Mouse (Mus musculus) c-Kit-negative CD71-positive TER-119-positive erythroid progenitor cells, embryonic 14.5 days (primary cell): ENCODE measurements around the gene Rassf4.

Experiments
- DNase-seq: peaks from one replicate; pipeline ENCODE4 v3.0.0-alpha.2; 2013; ENCODE audit warnings: low read depth, low spot score

The Rassf4 gene

DNA sequence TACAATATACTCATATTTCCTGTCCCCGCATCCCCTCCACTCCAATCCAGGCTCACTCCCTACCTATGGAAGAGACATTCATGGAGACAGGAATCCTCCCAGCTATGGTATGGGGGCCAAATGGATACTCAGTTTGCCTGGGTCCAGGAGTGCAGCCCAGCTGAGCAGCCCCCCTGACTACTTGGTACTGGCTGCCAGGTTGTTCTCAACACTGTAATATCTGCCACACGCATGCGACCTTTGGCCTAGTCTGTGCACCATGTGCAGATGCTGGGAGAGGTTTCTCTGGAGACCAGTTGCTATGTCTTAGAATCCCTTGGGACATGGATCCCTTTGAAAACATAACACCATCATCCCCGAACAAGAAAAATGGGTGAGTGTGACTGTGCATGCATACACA, 2.0 kb downstream of the Rassf4 start:
- no peak for DNase-seq

DNA sequence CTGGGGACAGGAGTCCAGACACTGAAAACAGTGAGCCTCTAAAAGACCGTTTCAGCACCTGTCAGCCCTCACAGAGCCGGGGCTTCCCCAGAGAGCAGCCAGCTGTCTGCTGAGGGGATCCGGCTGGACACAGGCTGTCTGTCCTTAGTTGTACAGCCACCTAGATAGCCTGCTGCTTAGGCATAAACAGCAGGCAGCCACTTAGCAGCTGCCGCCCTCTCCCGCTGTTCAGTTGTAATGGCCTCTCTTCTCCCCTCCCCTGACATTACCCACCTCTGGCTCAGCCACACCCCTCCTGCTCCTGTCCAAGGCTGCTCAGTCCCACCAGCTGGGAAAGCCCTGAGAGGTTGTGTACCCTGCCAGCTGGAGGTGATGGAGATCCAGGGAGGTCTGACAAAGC, 2.7 kb downstream of the Rassf4 start:
- DNase-seq: no peak

DNA sequence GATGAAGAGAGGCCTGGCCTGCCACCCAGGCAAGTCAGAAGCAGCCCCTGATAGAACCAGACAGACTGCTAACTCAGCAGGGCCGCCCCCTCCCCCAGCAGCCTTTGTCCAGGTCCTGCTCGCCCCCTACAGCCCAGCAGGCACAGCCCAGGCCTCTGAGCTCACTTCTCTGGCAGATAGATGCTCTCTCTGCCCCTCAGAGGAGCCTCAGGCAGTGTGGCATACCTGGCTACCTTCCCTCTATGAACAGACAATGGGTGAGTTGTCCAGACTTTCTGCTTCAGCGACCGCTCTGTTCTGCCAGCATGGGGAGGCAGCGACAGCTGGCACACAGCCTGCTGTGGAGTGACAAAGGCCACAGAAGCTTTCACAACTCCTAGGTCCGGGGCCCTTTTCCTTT, 3.6 kb downstream of the Rassf4 start:
- no peak for DNase-seq

DNA sequence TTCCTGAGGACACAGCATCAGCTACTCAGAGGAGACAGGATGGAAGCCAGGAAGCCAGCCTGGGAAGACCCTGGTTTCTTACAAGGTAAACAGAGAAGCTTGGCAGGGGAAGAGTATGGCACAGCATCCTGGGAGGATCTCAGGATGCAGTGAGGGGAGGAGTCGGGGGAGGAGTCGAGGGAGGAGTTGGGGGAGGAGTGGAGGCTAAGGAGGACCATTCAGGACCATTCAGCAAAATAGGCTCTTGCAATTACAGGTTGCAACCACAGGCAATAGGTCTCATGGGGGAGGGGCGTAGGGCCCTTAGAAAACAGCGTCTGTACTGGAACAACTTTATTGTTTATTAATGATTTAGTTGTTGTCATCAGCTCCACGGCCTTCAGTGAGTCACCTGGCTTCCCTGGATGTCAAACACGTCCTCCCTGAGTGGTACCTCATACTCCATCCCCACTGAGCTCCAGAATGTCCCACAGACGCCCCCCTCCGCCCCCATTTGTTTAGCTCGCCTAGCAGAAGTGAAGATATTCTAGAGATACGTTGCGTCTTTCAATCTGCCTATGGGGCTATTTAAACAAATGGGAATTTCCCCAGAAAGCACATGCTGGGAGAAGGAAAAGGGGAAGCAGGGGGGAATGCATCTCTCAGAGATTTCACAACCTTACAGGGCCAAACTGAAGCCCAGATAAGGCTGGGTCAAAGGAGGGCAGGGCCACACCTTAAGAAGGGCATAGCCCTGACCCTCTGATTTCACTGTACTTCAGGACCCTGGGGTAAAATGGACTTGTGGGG, 4.9 kb downstream of the Rassf4 start:
- DNase-seq: no peak

DNA sequence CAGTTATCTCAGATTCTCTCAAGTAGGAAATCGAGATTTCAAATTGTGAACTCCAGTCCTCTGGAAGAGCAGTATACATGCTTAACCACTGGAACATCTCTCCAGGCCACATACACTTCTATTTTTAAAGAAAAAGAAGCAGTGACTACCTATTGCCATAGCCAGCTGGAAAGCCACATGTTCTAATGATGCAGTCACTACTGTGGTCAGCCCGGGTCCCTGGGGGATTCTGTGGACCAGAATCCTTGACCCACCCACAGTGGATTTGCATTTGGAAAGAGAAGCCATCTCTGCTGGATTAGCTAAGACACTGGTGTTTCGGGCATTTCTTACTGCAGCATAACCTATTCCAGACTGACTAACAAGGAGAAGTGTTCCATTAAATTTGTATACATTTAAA, 6.4 kb downstream of the Rassf4 start:
- no peak for DNase-seq

DNA sequence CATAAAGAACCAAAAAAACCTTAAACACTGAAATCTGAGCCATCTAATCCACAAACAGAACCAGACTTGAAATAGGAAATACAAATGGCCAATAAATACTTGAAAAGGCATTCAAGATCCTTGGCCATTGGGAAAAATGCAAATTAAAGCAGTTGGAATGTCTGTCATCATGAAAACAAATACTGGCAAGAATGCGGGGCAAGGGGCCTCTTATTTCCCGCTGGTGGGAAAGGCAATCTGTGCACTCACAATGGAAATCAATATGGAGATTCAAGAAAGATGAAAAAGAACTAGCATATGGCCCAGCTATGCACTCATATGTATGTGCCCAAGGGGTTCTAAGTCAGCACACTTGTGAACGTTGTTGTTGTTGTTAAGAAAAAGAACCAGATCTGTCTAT, 6.9 kb downstream of the Rassf4 start:
- no peak for DNase-seq

DNA sequence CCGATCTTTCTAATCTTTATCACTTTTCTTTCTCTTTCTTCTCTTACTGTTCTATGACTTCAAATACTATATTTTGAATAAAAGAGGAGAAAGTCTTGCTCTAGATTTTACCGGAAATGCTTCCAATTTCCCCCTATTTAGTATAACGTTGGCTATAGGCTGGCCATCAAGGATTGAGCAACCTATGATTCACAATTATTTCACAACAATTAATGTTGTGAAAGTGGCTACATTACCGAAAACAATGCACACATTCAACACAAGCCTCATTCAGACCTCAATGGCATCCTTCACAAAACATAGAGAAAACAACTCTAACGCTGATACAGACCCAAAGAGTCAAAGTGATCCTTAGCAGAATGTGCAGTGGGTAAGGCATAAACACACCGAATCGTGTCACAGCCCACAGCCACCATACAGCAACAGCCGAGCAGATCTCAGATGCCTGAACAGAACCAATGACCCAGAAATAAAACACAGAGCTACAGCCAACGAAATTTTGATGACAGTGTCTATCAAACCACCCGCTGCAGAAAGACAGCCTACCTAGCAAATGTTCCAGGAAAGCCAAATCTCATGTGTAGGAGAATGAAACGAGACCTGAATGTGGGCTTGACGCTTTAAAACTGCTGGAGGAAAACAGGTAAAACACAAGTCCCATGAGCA, 7.5 kb downstream of the Rassf4 start:
- no peak for DNase-seq

DNA sequence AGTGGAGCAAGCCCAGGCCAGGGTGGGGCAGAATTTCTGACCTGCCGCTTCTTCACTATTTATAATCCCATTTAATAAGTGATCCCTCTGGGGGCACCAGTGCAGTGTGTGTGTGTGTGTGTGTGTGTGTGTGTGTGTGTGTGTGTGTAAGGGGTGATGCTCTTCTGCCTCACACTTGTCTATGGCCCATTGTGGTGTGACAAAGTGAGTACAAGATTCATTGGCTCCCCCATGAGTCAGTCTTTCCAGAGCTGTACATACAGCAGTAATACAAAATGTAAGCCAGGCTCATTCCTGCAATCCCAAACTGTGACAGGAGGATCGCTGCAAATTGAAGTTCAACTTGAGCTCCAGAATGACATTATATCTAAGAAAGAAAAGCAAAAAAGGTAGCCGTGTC, 8.9 kb downstream of the Rassf4 start:
- no peak for DNase-seq

DNA sequence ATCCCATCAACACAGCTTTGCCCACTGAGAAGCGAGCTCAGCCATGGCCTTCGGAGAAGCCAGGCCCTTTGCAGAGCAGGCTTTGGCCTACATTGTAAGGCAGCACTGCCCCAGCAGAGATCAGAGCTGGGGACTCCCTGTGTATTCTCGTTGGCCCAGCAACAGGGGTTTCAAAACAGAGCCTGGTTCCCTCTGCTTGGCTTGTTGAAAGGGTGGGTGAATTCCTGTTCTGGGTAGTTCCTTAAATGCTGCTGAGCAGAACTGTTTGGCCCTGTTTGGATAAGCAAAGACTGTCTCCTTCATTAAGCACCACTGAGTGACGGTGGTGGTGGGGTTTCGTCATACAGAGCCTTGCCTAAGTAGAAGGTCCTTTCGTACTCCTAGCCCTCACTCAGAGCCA, 9.7 kb downstream of the Rassf4 start:
- DNase-seq: no peak

DNA sequence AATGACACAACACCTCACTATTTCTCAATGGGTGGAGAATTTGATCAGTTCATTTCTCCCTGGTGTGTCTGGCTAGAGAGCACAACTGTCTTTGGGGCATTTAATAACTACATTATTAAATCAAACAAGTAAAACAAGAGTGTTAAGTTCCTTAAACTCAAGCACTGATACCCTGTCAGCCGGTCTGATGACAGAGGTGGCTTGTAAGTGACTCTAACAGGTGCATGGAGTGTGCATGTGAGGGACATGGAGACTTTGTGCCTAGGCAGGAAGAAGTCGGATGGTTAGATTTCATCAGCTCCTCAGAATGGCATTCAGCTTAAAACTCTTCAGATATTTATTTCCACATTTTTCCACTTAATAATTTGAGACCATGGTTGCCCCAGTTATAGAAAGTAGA, 10.4 kb downstream of the Rassf4 start:
- DNase-seq: no peak

DNA sequence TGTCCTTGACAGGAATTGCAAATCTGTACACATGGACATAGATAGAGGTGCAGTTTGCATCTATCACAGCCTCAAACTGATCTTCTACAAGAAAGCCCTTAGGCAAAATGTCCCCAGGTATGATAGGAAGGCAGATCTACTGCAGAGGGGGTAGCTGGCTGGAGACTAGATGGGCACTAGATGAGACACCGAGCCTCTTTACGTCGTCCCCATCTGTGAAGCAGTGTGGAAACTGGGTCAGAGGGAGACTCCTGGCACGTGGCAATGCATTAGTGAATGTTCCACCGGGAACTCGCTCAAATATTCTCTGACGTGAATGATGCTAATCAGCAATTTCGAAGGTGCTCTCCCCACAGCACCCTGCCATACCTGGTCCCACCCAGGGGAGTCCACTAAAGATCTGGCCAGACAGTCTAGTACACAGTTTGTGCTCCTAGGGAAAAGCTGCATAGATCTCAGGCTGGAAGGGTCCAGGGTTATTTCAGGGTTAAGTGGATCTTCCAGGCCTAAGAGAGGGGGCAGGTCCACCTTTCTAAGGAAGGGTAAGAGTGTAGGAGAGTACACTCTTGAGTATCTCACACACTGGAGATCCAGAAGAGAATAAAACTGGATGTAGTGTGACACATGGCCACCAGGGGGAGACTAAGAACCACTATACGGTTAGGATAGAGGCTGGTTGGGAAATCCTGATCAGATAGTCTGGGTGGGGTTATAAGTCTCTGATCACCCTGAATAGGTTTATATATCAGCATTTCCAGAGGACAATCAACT, 19.9 kb downstream of the Rassf4 start:
- DNase-seq: peak; percentile 11

DNA sequence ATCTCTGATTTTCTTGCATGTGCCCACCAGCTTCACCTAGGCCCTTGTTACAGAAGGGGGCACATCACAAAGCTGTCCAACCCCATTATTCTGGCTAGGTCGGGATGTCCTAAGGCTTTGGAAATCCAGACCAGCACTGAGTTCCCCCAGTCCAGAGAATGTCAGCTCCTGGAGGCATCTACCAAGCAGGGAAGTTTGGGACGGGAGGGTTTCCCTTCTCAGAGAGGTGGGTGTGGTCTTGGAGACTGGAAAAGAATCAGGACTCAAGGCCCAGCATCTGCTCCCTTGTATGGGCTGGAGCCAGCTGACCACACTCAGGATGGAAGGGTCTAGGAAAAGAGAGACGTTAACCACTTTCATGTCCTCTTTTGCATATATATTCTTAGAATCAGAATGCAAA, 20.6 kb downstream of the Rassf4 start:
- DNase-seq: no peak

DNA sequence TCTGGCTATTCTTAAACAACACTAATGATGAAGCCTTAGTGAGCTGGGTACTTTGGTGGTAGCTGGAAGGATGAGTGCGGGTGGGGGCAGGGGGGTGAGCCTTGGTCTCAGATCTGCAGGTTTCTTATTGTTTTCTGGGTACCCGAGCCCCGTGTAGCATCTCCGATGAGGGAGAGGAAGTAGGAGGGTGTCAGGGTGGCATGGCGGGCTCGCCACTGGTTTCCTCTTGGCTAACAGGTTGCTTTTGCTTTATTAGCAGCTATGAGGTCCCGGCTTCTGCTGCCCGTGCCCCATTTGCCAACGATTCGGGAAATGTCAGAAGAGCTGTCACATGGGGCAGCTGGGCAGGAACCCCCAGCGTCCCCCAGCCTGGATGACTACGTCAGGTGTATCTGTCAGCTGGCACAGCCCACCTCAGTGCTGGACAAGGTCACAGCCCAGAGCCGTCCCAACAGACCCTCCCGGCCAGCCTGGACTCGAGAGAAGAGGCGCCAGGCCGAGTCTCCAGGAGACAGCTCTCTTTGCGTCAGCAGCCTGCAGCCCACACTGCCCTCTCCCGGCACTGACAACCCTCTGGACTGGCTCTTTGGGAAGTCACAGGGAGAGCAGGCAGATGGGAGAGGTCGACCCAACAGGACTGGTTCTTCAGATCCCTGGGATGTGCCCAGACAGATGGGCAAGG, 22.2 kb downstream of the Rassf4 start:
- DNase-seq: no peak

DNA sequence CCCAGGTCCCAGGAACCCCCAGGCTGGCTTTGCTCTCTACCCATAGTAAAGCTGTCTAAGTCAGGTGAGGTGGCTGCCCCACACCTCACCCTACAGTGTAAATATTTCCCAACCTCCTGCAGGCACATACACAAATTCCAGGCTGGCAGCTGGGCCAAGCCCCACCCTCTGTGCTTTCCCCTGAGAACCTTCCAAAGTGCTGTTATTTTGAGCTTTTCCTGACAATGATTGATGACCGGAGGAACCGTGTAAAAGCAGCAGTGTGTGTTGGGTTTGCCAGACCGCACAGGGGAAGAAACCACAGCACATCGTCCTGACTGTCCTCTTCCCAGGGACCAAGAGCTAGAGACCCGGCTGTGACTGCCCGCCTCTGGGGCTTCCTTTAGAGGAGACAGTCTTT, 23.3 kb downstream of the Rassf4 start, which contains the start of gene Depp1:
Gene Depp1, plus strand, starts transcription at position 204 of the 400 bp plus-strand sequence.
- DNase-seq: no peak

DNA sequence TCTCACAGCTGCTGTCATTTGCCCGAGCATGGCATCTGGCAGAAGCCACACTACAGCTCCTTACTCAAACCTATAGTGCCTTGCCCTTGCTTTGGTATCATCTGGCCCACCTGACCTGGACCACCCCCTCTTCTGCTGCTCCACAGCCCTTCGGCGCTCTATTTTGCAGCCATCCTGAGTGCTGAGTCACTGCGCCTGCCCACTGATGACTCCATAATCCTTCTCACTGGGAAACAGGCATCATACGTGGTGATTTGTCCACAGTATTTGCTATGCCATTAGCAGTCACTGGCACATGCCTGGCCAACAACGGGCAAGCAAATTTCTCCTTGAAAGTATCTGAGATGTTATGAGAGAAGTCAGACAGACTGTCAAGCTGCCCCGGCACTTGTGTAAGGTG, 23.9 kb downstream of the Rassf4 start:
- no peak for DNase-seq

DNA sequence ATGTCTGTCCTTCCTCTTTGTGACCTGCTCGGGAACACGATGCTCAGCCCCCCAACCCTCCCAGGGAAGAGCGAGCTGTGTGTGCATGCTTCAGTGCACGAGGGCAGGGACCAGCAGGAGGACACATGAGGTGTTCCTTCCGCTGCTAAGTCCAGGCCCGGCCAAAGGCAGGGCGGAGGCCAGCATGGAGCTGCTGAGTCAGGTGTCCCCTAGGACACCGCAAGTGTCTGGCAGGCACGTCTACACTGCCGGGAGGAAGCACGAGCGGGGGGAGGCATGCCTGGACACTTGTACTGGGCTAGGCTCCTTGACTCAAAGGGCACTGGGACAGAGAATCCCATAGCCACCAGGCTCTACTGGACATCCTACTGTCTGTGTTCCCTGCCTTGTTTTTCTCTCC, 26.0 kb downstream of the Rassf4 start:
- no peak for DNase-seq

DNA sequence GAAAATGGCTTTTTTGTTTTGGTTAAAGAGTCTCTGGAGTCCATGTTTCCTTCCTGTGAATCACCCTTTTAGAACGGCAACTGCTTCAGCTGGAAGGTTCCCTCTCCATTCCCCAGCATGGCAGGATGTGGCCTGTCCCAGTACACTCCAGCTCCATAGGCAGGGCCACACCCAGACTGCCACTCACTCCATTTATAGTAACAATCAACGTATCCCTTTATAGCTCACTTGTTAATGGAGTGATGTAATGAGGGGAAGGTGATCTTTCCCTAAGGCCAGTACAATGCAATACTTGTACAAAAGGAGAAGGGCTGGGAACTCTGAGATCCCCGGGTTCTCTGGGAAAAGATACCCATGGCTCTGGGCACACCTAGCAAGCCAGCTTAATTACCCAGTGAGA, 29.4 kb downstream of the Rassf4 start:
- DNase-seq: no peak

DNA sequence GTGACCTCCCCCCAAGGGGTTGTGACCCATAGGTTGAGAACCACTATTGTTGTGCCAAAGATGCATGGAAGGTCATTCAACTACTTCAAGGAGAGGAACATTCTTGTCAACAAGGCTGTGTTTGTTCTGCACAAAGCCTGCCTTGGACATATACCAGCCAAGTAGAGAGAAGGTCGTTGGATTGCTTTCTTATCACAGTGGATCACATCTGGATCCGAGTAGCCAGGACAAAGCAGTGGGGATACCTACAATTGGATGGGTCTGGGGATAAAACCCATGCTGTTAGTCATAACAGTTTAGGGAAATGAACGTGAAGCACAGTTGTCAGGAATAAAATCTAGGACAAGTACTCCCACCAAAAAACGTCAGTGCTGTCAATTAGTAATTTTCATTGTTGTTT, 29.9 kb downstream of the Rassf4 start:
- DNase-seq: no peak

DNA sequence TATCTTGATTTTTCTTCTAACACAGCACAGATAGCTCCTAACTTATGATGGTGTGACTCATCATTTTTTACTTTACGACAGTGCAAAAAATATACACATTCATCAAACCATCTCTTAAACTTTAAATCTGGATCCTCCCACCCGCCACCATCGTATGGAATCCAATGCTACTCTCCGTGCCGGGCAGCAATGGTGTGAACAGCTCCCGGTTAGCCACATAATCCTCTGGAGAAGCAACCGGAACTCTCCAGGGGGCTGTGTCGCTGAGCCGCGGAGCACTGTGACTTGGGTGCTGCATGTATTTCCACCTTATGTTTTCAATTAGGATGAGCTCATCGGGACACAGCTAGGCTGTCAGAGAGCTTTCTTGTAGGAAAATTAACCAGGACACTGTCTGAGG, 30.8 kb downstream of the Rassf4 start:
- DNase-seq: no peak

DNA sequence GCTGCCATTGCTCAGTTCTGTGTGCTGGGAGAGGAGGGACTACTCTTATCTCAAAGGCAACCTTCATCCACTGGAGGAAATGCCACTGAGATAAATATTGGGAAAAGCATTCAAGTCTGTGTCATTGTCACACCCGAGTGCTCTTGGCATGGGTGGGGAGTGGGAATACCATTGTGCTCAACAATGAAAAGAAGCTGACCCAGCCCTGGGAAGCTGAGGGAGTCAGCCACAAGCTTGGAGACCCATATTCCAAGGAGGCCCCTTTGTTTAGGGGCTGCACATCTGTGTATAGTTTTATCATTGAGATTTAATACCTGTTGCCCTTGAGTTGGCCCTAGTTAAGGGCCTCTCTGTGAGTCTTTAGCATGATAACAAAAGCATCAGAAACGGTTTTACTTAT, 34.1 kb downstream of the Rassf4 start:
- DNase-seq: no peak

DNA sequence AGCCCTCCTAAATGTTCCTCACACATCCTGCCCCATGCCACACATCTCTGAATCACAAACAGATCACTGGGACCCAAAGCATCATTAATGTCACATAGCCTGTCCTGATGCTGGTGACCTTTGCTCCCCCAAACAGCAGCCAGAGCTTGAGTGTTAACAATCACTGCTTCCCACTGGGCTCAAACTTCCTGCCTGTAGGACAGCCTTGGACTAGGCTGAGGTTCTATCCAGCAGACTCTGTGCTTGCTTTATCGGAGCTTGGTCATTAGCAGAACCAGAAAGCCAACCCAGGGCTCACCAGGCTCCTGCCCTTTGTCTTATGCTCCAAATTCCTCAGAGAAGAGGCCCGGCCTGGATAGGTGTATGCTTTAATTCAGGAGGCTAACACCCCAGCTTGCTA, 34.9 kb downstream of the Rassf4 start:
- no peak for DNase-seq

DNA sequence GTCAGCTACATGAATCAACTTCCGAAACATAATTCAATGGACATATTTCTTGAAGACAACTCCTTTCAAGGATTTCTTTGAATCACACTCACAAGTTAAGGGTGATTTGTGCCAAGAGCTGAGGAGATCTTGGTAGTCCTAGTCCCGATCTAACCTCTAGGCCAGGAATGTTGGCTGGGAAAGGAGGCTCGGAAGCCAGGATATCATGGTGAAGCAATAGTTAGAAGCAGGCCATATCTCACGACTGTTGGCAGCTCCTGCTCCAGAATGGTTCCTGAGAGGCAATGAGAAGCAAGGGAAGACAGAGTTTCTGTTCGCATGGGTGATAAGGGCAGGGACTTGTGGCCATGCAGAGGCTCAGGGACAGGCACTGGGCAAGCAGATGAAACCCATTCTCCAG, 36.3 kb downstream of the Rassf4 start:
- DNase-seq: no peak
